Mouse (Mus musculus) midbrain, embryonic 16.5 days (tissue): ENCODE data around the gene Axin1. TPM values are rescaled to one million over a fixed set of nuclear protein-coding genes. Genes with fewer than 3 reads are reported as not detected.

Source experiments
- ATAC-seq: fragments of 200-750 bp; cut with Nextera tagmentation; 2 replicates; pipeline ENCODE4 v1.8.0; 2017; ENCODE audit warnings: moderate TSS enrichment
- H3K27ac ChIP-seq: fragments of 300-500 bp; sonication (generic); 2 replicates; pipeline ENCODE4 v1.5.1; 2014; ENCODE audit warnings: mild to moderate bottlenecking, low read length, mixed read lengths
- H3K27me3 ChIP-seq: fragments of 300-500 bp; sonication (generic); 2 replicates; pipeline ENCODE4 v1.6.1; 2014; ENCODE audit warnings: low read depth, low read length, mixed read lengths; ENCODE audit not compliant: control insufficient read depth, insufficient read depth
- H3K36me3 ChIP-seq: fragments of 300-500 bp; sonication (generic); 2 replicates; pipeline ENCODE4 v1.6.1; 2014; ENCODE audit warnings: mild to moderate bottlenecking, low read length, moderate library complexity, mixed read lengths; ENCODE audit not compliant: control insufficient read depth, insufficient read depth
- H3K4me1 ChIP-seq: fragments of 300-500 bp; sonication (generic); 2 replicates; pipeline ENCODE4 v1.6.1; 2014; ENCODE audit warnings: mild to moderate bottlenecking, low read length, mixed read lengths; ENCODE audit not compliant: control insufficient read depth, insufficient read depth
- H3K4me2 ChIP-seq: fragments of 300-500 bp; sonication (generic); 2 replicates; pipeline ENCODE4 v1.6.1; 2014; ENCODE audit warnings: mild to moderate bottlenecking, low read length, mixed read lengths
- H3K4me3 ChIP-seq: fragments of 300-500 bp; sonication (generic); 2 replicates; pipeline ENCODE4 v1.5.1; 2014; ENCODE audit warnings: low read depth, mild to moderate bottlenecking, low read length, moderate library complexity, mixed read lengths
- H3K9ac ChIP-seq: fragments of 300-500 bp; sonication (generic); 2 replicates; pipeline ENCODE4 v1.6.1; 2014; ENCODE audit warnings: low read depth, low read length, mixed read lengths
- H3K9me3 ChIP-seq: fragments of 300-500 bp; sonication (generic); replicated peaks from 2 replicates; pipeline ENCODE4 v1.6.1; 2014; ENCODE audit warnings: mild to moderate bottlenecking, low read length, mixed read lengths; ENCODE audit not compliant: control insufficient read depth, poor library complexity, severe bottlenecking
- WGBS: fragments of 180-500 bp; shearing (Covaris S2); extraction: QIAGEN DNeasy Blood & Tissue Kit; methylation state at CpG from one replicate; pipeline ENCODE4 v1.1.7; 2014; 5-methylcytosine and 5-hydroxymethylcytosine counted together
- polyA plus RNA-seq: library from polyadenylated mRNA; unstranded; fragments of >200 nt; fragmentation: Nextera tagmentation; extraction: Ambion mirVana; gene quantifications from 2 replicates; pipeline ENCODE4 v1.2.1, GENCODE M21; 2015

The Axin1 gene
- polyA plus RNA-seq, 1 experiment from 2014 or later = 19.1 TPM

DNA sequence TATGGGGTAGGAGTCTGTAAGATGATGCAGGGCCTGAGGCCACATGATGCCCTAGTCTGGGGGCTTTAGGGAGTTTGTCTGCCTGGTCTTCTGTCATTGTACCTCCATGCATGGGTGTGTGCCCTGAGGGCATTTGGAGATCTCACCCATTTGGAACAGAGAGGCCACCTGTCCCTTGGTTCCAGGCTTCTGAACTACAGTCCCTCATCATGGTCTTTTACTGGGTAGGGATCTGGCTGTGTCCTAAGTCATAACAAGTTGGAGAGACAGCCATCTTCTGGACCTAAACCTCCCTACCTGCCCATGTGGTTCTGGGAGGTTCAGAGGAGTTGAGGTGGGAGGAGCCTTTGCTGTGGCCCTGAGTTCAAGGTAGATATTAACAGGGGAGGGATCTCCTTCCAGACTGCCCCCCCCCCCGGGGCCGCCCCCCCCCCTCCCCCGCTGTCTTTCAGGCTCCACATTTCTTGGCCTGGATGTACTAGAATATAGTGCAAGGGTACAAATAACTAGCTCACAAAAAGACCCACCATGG is 22.5 kb upstream of the Axin1 start:
- no peak overlapping the region for H3K4me3 ChIP-seq
- ATAC-seq = no peak
- H3K4me2 ChIP-seq = no peak overlapping the region

GRCm38 (mm10) chr17:26116503-26117258 is 21.8 kb upstream of the Axin1 start:
- H3K4me2 ChIP-seq = no peak overlapping the region
- H3K36me3 ChIP-seq = no peaks in the 10 kb centered on the region
- WGBS = 85% methylated on average over 17 of the region's 17 CpGs
- no peak overlapping the region for H3K4me3 ChIP-seq
- H3K4me1 ChIP-seq = peaks cover 3% of the 10 kb centered on the region
- no peak overlapping the region for H3K9ac ChIP-seq
- peaks cover 19% of the 10 kb centered on the region for H3K27me3 ChIP-seq
- no peaks in the 10 kb centered on the region for H3K9me3 ChIP-seq
- no peak overlapping the region for H3K27ac ChIP-seq
- ATAC-seq = no peak

More for the DNA sequence above, 22.5 kb upstream of the Axin1 start:
- Histone ChIP-seq H3K27me3 (peaks cover 19% of the 10 kb centered on the region), H3K4me1 (peaks cover 3% of the 10 kb centered on the region), H3K9me3 (no peaks in the 10 kb centered on the region), H3K9ac (no peak overlapping the region), H3K27ac (no peak overlapping the region), H3K36me3 (no peaks in the 10 kb centered on the region)
- WGBS = 67% methylated on average over 1 of the region's 3 CpGs

- H3K4me3 ChIP-seq = no peak overlapping the region
- H3K9me3 ChIP-seq = no peaks in the 10 kb centered on the region
- H3K36me3 ChIP-seq = no peaks in the 10 kb centered on the region
- 47% methylated on average over 33 of the region's 33 CpGs for WGBS
- H3K9ac ChIP-seq = no peak overlapping the region
- H3K4me1 ChIP-seq = peaks cover 8% of the 10 kb centered on the region
- no peak overlapping the region for H3K27ac ChIP-seq
- ATAC-seq = no peak
- H3K27me3 ChIP-seq = peaks cover 10% of the 10 kb centered on the region
- H3K4me2 ChIP-seq = peak overlapping the region; percentile 10
Observed at GRCm38 (mm10) chr17:26119766-26120710, 18.4 kb upstream of the Axin1 start.

- no peak for ATAC-seq
- Histone ChIP-seq H3K4me2 (no peak overlapping the region), H3K27ac (no peak overlapping the region), H3K9ac (no peak overlapping the region), H3K4me1 (peaks cover 8% of the 10 kb centered on the region), H3K4me3 (no peak overlapping the region), H3K9me3 (no peaks in the 10 kb centered on the region), H3K36me3 (peaks cover 15% of the 10 kb centered on the region), H3K27me3 (no peaks in the 10 kb centered on the region; the same call in 1 of the 2 replicates)
- WGBS = 60% methylated on average over 5 of the region's 5 CpGs
Observed at GRCm38 (mm10) chr17:26122431-26123140, 15.9 kb upstream of the Axin1 start.

DNA sequence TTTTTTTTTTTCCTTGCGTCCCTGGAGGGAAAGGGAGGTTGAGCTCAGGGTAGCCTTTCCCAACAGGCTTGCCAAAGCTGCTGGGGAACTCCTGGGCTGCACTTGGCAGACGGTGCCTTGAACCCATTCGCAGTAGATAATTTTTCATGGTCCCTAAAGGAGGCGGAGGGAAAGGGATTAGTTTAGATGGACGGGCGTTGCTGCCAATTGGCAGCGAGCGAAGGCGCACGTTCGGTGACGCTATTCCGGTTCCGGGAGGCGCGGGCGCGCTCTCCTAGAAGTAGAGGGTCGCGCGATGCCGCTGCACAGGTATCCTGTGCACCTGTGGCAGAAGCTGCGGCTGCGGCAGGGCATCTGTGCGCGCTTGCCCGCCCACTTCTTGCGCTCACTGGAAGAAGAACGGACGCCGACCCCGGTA is 15.2 kb upstream of the Axin1 start, which contains the start of gene Mrpl28:
Gene Mrpl28, plus strand, starts transcription at position 234 of the 418 bp plus-strand sequence.
- peak within 1 kb of the TSS; percentile 69 for H3K9ac ChIP-seq
- peaks cover 15% of the 10 kb centered on the region for H3K36me3 ChIP-seq
- H3K27me3 ChIP-seq = no peaks in the 10 kb centered on the region; the same call in 1 of the 2 replicates
- H3K4me2 ChIP-seq = peak within 1 kb of the TSS; percentile 82
- H3K9me3 ChIP-seq = no peaks in the 10 kb centered on the region
- H3K4me1 ChIP-seq = peaks cover 8% of the 10 kb centered on the region
- ATAC-seq = peak; percentile 93
- H3K27ac ChIP-seq = 0 out of 2 replicates have a peak within 1 kb of the TSS, but pooled peaks have one; percentile 31
- H3K4me3 ChIP-seq = peak within 1 kb of the TSS; percentile 70
- under 1% methylated on average over 32 of the region's 32 CpGs for WGBS

GRCm38 (mm10) chr17:26124560-26124959 is 13.9 kb upstream of the Axin1 start:
- H3K4me2 ChIP-seq = peak overlapping the region; percentile 82
- H3K4me1 ChIP-seq = peaks cover 8% of the 10 kb centered on the region
- ATAC-seq = no peak
- H3K9ac ChIP-seq = no peak overlapping the region
- H3K4me3 ChIP-seq = peak overlapping the region; percentile 70; the same call in 1 of the 2 replicates
- H3K27me3 ChIP-seq = no peaks in the 10 kb centered on the region
- peaks cover 19% of the 10 kb centered on the region for H3K36me3 ChIP-seq
- WGBS = 87% methylated on average over 7 of the region's 7 CpGs
- no peak overlapping the region for H3K27ac ChIP-seq
- H3K9me3 ChIP-seq = no peaks in the 10 kb centered on the region

GRCm38 (mm10) chr17:26125226-26125625 is 13.3 kb upstream of the Axin1 start:
- H3K4me2 ChIP-seq = no peak overlapping the region
- H3K4me1 ChIP-seq = peaks cover 8% of the 10 kb centered on the region
- 90% methylated on average over 10 of the region's 10 CpGs for WGBS
- H3K9ac ChIP-seq = no peak overlapping the region
- H3K27me3 ChIP-seq = no peaks in the 10 kb centered on the region
- no peak for ATAC-seq
- no peak overlapping the region for H3K4me3 ChIP-seq
- H3K9me3 ChIP-seq = no peaks in the 10 kb centered on the region
- H3K36me3 ChIP-seq = peaks cover 24% of the 10 kb centered on the region
- no peak overlapping the region for H3K27ac ChIP-seq

- 29% methylated on average over 18 of the region's 18 CpGs for WGBS
- peak overlapping the region; percentile 44 for H3K4me3 ChIP-seq
- peak; percentile 86 for ATAC-seq
- peak overlapping the region; percentile 75 for H3K4me2 ChIP-seq
- H3K27me3 ChIP-seq = no peaks in the 10 kb centered on the region
- H3K4me1 ChIP-seq = peaks cover 16% of the 10 kb centered on the region
- H3K9ac ChIP-seq = peak overlapping the region; percentile 72
- peak overlapping the region; percentile 82 for H3K27ac ChIP-seq
- H3K36me3 ChIP-seq = peaks cover 20% of the 10 kb centered on the region
- H3K9me3 ChIP-seq = no peaks in the 10 kb centered on the region
Observed at GRCm38 (mm10) chr17:26131062-26131732, 7.3 kb upstream of the Axin1 start.
